Mouse (Mus musculus) lung, adult 2 months (tissue): ENCODE results near the gene Dlg1. TPM values are rescaled to one million over a fixed set of nuclear protein-coding genes. Genes with fewer than 3 reads are reported as not detected.
"Not testable (repeated sequence)": the region's sequence is repeated elsewhere in the genome, so short reads cannot be mapped to it uniquely, and the experiment has no call there.

ENCODE experiments used
- DNase-seq: peaks from one replicate; pipeline ENCODE4 v3.0.0; 2022
- H3K4me1 ChIP-seq: fragments of 200-500 bp; 2 replicates; pipeline ENCODE4 v1.6.1; 2011; ENCODE audit warnings: low read length; ENCODE audit not compliant: control insufficient read depth, insufficient read depth
- H3K4me3 ChIP-seq: fragments of 200-500 bp; replicated peaks from 2 replicates; pipeline ENCODE3; 2011; ENCODE audit warnings: low read depth, mild to moderate bottlenecking, control low read depth, low read length; ENCODE audit errors: extremely low read depth
- CTCF ChIP-seq: fragments of 200-500 bp; IDR thresholded peaks from 2 replicates; pipeline ENCODE4 v1.5.1; 2011; ENCODE audit warnings: mild to moderate bottlenecking, low read length, control low read depth; ENCODE audit not compliant: insufficient read depth
- POLR2A ChIP-seq: fragments of 200-500 bp; IDR thresholded peaks from 2 replicates; pipeline ENCODE4 v1.6.1; 2011; ENCODE audit warnings: low read depth, mild to moderate bottlenecking, control low read depth, low read length, borderline replicate concordance; ENCODE audit errors: extremely low read depth
- WGBS: fragments of 180-500 bp; shearing (Covaris S2); methylation state at CpG from one replicate; pipeline ENCODE4 v1.1.7; 2018; 5-methylcytosine and 5-hydroxymethylcytosine counted together
- polyA plus RNA-seq: library from polyadenylated mRNA; depleted of rRNA; stranded (reverse); fragments of >200 nt; gene quantifications from 2 replicates; pipeline ENCODE4 v1.2.3, GENCODE M21; 2012

Dlg1 gene
- polyA plus RNA-seq, 1 experiment = 22.0 TPM

DNA sequence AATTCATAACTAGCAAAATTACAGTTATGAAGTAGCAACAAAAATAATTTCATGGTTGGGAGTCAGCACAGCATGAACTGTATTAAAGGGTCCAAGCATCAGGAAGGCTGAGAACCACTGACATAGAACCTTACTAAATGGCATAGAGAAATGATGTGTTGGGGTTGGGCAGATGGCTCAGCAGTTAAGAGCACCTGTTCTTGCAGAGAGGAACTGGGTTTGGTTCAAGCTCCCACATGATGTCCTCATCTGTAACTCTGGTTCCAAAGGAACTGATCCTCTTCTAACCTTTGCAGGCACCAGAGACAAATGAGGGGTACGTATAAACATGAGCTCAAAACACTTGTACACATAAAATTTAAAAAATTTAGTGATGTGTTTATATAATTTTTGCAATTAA lies 59.7 kb downstream of the Dlg1 start:
- WGBS = 87% methylated on average over 1 of the region's 1 CpGs
- Histone ChIP-seq H3K4me3 (no peak overlapping the region), H3K4me1 (no peaks in the 10 kb centered on the region; the same call in 1 of the 2 replicates)
- DNase-seq = no peak
- TF ChIP-seq POLR2A = no peak
- TF ChIP-seq CTCF = no peak

DNA sequence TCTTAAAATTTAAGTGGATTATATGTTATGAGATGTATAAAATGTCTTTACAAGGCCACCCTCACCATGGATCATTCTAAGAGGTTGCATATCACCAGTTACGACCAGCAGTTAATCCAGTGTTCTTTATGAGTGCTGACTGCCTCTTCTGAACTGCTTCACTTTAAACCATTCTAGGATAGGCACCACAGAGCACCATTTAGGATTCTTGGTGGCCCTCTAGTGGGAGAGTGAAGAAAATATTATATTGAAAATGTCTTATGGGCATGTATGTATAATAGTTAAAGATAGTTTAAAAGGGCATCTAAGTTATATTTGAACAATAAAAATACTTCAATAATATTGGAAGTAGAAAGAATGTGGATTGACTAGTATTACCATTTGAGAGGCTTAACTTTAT lies 60.9 kb downstream of the Dlg1 start:
- no peak for DNase-seq
- WGBS = 22% methylated on average over 1 of the region's 1 CpGs
- Histone ChIP-seq H3K4me1 (no peaks in the 10 kb centered on the region; the same call in 1 of the 2 replicates), H3K4me3 (no peak overlapping the region)
- TF ChIP-seq POLR2A = no peak
- no peak for TF ChIP-seq CTCF

DNA sequence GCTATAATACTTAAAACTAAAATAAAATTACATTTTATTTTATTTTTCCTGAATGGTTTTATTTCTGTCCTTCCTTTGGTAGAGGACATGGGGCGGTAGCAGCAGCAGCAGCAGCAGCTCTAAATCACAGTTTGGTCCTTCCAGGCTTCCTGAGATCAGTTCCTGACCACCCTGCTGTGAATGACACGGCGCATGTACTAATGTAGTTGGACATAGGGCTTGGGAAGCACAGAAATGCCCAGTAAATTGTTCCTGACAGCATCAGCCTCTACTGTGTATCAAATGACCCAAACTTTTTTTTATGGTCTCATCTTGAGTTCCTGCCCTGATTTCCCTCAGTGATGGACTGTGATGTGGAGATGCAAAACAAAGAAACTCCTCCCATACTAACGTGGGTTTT lies 61.6 kb downstream of the Dlg1 start:
- H3K4me1 ChIP-seq = no peaks in the 10 kb centered on the region; the same call in 1 of the 2 replicates
- TF ChIP-seq CTCF = no peak
- TF ChIP-seq POLR2A = no peak
- 82% methylated on average over 4 of the region's 4 CpGs for WGBS

DNA sequence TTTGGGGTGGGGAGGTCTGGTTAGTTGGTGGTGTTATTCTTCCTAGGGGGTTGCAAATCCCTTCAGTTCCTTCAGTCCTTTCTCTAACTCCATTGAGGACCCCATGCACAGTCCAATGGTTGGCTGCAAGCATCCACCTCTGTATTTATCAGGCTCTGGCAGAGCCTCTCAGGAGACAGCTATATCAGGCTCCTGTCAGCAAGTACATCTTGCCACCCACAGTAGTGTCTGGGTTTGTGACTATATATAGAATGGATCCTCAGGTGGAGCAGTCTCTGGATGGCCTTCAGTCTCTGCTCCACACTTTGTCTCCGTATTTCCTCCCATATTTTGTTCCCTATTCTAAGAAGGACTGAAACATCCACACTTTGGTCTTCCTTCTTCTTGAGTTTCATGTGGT lies 67.7 kb downstream of the Dlg1 start:
- H3K4me3 ChIP-seq, H3K4me1 ChIP-seq, DNase-seq: not testable (repeated sequence)
- 90% methylated on average over 1 of the region's 1 CpGs for WGBS

More for the DNA sequence above, 61.6 kb downstream of the Dlg1 start:
- DNase-seq = no peak
- H3K4me3 ChIP-seq = no peak overlapping the region

DNA sequence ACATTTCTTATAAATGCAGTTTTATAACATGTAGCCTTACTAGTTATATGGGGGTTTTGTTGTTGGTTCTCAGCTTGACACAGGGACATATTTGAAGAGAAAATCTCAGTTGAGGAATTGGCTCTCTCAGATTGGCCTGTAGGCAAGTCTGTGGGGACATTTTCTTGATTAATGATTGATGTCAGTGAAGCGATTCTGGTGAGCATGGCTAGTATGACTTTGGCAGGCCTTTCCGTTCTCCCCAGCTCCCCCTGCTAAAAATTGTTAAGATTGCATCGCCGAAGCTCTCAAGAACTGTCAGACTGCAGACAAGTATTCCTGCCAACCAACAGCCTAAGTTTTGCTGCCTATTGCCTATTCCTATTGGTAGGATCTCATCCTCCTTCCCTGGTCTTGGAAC lies 73.8 kb downstream of the Dlg1 start:
- H3K4me1 ChIP-seq = peaks cover 3% of the 10 kb centered on the region
- no peak overlapping the region for H3K4me3 ChIP-seq
- no peak for TF ChIP-seq POLR2A
- TF ChIP-seq CTCF = no peak
- 70% methylated on average over 4 of the region's 4 CpGs for WGBS
- no peak for DNase-seq

DNA sequence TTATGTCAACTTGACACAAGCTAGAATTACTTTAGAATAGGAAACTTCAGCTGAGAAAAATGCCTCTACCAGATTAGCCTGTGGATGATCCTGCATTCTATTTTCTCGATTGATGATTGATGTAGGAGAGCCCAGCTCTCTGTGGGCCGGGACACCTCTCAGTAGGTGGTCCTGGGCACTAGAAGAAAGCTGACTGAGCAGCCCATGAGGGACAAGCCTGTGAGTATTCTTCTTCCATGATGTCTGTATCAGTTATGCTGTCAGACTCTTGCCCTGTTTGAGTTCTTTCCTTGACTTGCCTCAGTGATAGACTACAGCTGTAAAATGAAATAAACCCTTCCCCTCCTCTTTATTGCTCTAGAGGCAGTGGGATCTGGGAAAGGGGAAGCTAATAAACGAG lies 74.5 kb downstream of the Dlg1 start:
- H3K4me1 ChIP-seq = peaks cover 3% of the 10 kb centered on the region
- TF ChIP-seq POLR2A (no peak), CTCF (no peak)
- H3K4me3 ChIP-seq = no peak overlapping the region
- WGBS = 50% methylated on average over 3 of the region's 3 CpGs
- no peak for DNase-seq

DNA sequence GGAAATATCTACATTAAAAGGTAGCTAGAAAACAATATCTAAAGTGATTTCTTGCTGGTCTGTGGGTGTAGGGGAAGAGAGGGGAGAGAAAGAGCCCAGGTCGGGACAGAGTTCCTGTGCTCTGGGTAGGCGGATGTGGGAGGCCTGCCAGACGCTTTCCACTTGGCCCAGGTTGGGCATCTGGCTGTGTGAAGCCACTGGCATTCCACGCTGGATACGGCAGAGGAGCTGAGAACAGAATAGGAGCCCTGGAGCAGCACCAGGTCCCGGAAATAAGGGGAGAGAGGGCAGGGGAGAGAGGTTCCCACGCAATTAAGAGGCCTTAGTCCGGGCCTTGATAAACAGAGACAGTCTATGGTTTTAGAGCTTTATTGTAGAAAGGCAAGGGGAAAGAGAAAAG lies 77.0 kb downstream of the Dlg1 start:
- no peak overlapping the region for H3K4me3 ChIP-seq
- no peak for TF ChIP-seq POLR2A
- TF ChIP-seq CTCF = no peak
- peaks cover 3% of the 10 kb centered on the region for H3K4me1 ChIP-seq
- WGBS = 50% methylated on average over 8 of the region's 8 CpGs
- DNase-seq = peak; percentile 51

DNA sequence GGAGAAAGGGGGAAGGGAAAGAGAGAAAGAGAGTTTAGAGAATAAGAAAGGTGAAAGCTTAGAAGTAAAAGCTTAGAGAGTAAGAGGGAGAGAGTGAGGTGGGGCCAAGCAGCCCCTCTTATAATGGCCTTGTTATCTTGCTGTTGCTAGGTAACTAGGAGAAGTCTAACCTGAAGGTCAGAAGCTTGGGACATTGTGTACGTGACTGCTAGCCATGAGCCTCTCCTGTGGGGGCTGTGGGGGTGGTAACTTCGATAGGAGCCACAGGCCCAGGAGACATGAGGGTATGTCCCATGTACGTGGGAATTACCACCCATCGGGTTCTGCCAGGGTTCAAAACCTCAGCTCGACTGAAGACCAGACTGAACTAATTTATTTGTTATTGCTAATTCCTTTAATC lies 77.5 kb downstream of the Dlg1 start:
- 71% methylated on average over 5 of the region's 5 CpGs for WGBS
- DNase-seq = no peak
- Histone ChIP-seq H3K4me3 (no peak overlapping the region), H3K4me1 (peaks cover 3% of the 10 kb centered on the region)
- TF ChIP-seq POLR2A (no peak), CTCF (no peak)

DNA sequence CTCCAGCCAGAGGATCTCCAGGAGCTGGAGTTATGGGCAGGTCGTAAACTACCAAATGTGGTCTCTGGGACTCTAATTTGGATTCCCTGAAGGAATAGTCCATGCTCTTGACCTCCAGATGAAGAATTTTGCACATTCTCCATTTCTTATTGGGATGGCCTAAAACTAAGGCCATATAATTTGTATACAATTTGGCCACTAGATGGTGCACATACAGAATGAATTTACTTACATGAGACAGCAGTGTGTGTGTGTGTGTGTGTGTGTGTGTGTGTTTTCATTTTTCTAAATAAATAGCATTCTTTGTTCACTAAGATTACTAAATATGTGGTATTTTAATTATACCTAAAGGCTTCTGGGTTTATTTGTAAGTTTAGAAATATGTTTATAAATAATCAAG lies 87.3 kb downstream of the Dlg1 start:
- no peak overlapping the region for H3K4me3 ChIP-seq
- DNase-seq = no peak
- H3K4me1 ChIP-seq = no peaks in the 10 kb centered on the region
- WGBS = 79% methylated on average over 1 of the region's 1 CpGs
- TF ChIP-seq CTCF (no peak), POLR2A (no peak)

DNA sequence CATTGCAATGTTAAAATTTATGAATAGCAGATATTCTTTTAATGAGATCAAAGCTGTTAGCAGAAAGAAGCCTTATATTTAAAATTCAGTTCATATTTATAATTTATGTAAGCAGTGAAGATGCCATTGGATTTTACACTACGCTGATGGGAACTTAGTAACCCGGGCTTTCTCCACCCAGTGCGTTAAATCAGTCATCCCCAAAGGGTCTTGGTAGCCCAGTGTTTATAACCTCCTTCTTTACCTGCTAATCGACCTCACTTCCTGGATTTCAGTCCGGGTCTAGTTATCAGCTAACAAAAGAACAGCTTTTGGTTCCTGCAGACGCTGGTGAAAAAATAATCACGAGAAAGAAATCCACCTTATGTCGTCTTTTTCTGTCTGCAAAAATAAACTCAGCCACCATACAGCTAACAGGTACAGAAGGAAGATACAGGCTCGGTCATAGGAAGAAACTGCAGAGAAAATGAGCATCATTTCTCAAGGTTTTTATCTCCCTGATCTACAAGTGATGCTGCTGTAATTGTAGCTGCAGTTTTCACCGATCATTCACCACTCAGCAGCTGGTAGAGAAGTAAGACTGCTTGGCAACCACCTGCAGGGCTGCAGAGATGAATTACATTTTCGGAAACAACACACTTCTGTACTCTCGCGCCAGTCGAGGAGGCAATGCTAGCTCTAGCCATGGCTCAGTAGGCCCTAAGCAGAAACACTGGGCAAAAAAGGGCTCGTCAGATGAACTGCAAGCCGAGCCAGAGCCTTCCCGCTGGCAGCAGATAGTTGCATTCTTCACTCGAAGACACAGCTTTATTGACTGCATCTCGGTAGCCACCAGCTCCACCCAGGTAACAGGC lies 91.2 kb downstream of the Dlg1 start:
- Histone ChIP-seq H3K4me1 (peaks cover under 1% of the 10 kb centered on the region; the same call in 1 of the 2 replicates), H3K4me3 (no peak overlapping the region)
- TF ChIP-seq POLR2A (no peak), CTCF (no peak)
- 63% methylated on average over 19 of the region's 19 CpGs for WGBS
- no peak for DNase-seq
